Mouse (Mus musculus) G1E (cell line): ENCODE measurements around the gene Dennd2a. TPM values are rescaled to one million over a fixed set of nuclear protein-coding genes. Genes with fewer than 3 reads are reported as not detected.

Source experiments
- ATAC-seq: 2 replicates; pipeline ENCODE4 v1.8.0; 2016; ENCODE audit warnings: mild to moderate bottlenecking; ENCODE audit not compliant: insufficient number of reproducible peaks, poor library complexity, low FRiP score, severe bottlenecking; ENCODE audit errors: extremely low read depth
- DNase-seq: peaks from one replicate; pipeline ENCODE4 v3.0.0; 2012; ENCODE audit warnings: low spot score
- H3K27me3 ChIP-seq: 2 replicates; pipeline ENCODE4 v1.6.1; 2012; ENCODE audit warnings: mild to moderate bottlenecking, low read length, inconsistent platforms; ENCODE audit not compliant: insufficient read depth
- H3K36me3 ChIP-seq: replicated peaks from 2 replicates; pipeline ENCODE3; 2012; ENCODE audit warnings: mild to moderate bottlenecking, inconsistent platforms
- H3K4me1 ChIP-seq: 2 replicates; pipeline ENCODE4 v1.6.1; 2012; ENCODE audit warnings: low read depth, low read length, inconsistent platforms, mixed read lengths; ENCODE audit not compliant: insufficient read depth
- H3K4me3 ChIP-seq: 2 replicates; pipeline ENCODE4 v1.5.1; 2012; ENCODE audit warnings: low read depth, mild to moderate bottlenecking, inconsistent platforms, low read length, moderate library complexity, mixed read lengths
- H3K9me3 ChIP-seq: replicated peaks from 2 replicates; pipeline ENCODE4 v1.6.1; 2012; ENCODE audit warnings: inconsistent platforms
- CTCF ChIP-seq: IDR thresholded peaks from 2 replicates; pipeline ENCODE4 v1.5.1; 2012; ENCODE audit warnings: low read depth, low read length, inconsistent platforms, mixed read lengths
- GATA1 ChIP-seq: IDR thresholded peaks from 2 replicates; pipeline ENCODE4 v1.6.1; 2012; ENCODE audit warnings: borderline replicate concordance, low read length, inconsistent platforms, mixed read lengths
- GATA2 ChIP-seq: IDR thresholded peaks from 2 replicates; pipeline ENCODE4 v1.6.1; 2012; ENCODE audit warnings: low read depth, low read length, inconsistent platforms, borderline replicate concordance
- POLR2AphosphoS5 ChIP-seq: IDR thresholded peaks from 2 replicates; pipeline ENCODE4 v1.6.1; 2012; ENCODE audit warnings: low read depth, low read length, inconsistent platforms; ENCODE audit not compliant: insufficient replicate concordance
- TAL1 ChIP-seq: conservative IDR thresholded peaks from 2 replicates; pipeline ENCODE4 v1.6.1; 2012; ENCODE audit warnings: low read depth, low read length, inconsistent platforms, mixed read lengths
- polyA plus RNA-seq: library from polyadenylated mRNA; stranded (reverse); fragments of >175 nt; gene quantifications from 2 replicates; pipeline ENCODE4 v1.2.3, GENCODE M21; 2012
- total RNA-seq, 2 experiments: library from RNA; stranded (forward) in 1 of 2; stranded (reverse) in 1 of 2; fragments of 200-1000 nt in 1 of 2; fragments of >200 nt in 1 of 2; fragmentation: Nextera tagmentation in 1 of 2; gene quantifications; 2 replicates each; pipeline ENCODE4 v1.2.3; 2014 to 2017

Dennd2a gene
- total and polyA plus RNA-seq, 3 experiments = 0.38 TPM; not detected in 2

DNA sequence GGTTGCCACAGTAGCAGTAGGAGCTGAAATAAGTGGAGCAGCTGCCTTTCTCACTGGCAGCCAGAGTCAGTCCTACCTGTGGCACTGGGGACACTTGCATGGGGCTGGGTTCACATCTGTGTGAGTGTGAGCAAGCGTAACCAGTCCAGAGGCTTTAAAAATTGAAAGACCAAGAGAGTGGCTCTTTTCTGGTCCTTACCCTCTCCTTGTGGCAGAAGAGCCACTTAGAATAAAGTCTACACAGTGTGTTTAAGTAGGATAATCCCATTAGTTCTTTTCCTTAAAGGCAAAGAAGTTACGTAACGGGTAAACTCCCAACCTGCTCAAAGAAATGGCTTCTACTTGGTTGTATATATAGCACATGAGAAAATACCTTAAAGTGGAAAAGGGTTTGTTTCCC lies 43.2 kb upstream of the Dennd2a start:
- ATAC-seq = no peak

DNA sequence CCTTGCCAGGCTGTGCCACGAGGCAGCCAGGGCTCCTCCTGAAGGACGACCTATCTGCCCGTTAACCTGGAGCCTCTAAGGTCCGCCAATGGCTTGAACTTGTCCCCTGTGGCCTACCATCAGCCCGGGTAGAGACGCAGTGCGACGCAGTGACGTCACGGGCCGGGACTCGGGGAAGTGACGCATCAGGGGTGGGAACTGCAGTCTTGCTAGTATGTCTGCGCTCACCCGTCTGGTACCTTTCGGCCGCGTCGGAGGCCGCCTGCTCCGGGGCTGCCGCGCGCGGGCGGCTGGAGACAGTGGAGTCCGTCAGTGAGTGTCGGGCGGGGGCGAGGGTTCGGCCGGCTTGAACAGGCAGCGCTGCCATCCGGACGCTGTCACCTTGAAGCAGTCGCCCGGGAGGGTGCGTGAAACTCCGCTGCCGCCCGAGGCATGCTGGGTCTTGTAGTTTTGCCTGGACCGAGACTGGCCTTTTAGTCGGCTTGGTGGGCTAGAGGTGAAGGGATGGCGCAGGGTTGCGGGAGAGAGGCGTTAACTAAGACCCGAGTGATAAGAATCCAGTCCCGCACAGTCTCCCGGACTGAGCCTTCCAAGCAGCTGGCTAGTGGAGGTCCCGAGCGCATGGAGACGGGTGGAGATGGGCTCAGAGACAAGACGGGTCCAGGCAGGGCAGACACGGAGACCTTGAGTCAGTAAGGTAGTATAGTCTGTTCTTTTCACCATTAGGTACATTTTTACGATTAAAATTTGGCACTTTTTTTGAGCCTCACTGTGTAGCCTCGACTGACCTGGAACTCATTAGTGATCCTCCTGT lies 34.9 kb upstream of the Dennd2a start, which contains the start of gene Ndufb2:
Ndufb2 (plus strand) TSS at position 174 of the 814 bp plus-strand sequence.
- Histone ChIP-seq H3K4me3 (peak within 1 kb of the TSS; percentile 76), H3K36me3 (peaks cover 59% of the 10 kb centered on the region), H3K4me1 (peaks cover 26% of the 10 kb centered on the region), H3K9me3 (no peaks in the 10 kb centered on the region), H3K27me3 (no peaks in the 10 kb centered on the region)
- DNase-seq = peak; percentile 95
- ATAC-seq = peak; percentile 97
- TF ChIP-seq GATA1 (no peak), TAL1 (no peak), CTCF (no peak), GATA2 (no peak), POLR2AphosphoS5 (no peak)

More for the DNA sequence above, 43.2 kb upstream of the Dennd2a start:
- no peak for DNase-seq
- Histone ChIP-seq H3K4me3 (no peak overlapping the region), H3K4me1 (no peaks in the 10 kb centered on the region), H3K27me3 (no peaks in the 10 kb centered on the region), H3K36me3 (peaks cover 77% of the 10 kb centered on the region), H3K9me3 (no peaks in the 10 kb centered on the region)
- no peak for TF ChIP-seq CTCF
- TF ChIP-seq POLR2AphosphoS5 = no peak
- no peak for TF ChIP-seq GATA1
- no peak for TF ChIP-seq GATA2
- no peak for TF ChIP-seq TAL1

DNA sequence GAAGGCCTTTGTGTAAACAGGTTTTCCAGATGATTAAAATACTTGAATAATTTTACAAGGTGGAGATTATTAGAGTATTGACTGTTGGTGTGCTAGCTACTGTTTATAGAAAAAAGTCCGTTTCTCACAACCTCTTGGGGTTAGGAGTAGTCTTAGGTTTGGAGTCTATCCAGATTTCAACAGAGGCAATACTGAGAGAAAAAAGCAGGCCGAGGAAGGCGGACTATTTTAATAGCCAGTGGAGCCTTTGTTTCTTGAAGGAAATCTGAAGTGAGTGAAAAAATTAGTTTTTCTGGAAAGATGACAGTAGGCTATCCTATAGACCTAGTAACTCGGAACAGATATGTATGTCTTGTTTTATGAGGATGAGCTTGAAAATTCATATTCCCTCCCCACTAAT lies 33.8 kb upstream of the Dennd2a start:
- peaks cover 59% of the 10 kb centered on the region for H3K36me3 ChIP-seq
- no peak for TF ChIP-seq CTCF
- TF ChIP-seq TAL1 = no peak
- TF ChIP-seq GATA1 = no peak
- no peak for TF ChIP-seq GATA2
- TF ChIP-seq POLR2AphosphoS5 = no peak
- H3K4me1 ChIP-seq = peaks cover 26% of the 10 kb centered on the region
- no peaks in the 10 kb centered on the region for H3K9me3 ChIP-seq
- ATAC-seq = no peak
- no peak for DNase-seq
- H3K27me3 ChIP-seq = no peaks in the 10 kb centered on the region
- H3K4me3 ChIP-seq = peak overlapping the region; percentile 76; the same call in 1 of the 2 replicates

DNA sequence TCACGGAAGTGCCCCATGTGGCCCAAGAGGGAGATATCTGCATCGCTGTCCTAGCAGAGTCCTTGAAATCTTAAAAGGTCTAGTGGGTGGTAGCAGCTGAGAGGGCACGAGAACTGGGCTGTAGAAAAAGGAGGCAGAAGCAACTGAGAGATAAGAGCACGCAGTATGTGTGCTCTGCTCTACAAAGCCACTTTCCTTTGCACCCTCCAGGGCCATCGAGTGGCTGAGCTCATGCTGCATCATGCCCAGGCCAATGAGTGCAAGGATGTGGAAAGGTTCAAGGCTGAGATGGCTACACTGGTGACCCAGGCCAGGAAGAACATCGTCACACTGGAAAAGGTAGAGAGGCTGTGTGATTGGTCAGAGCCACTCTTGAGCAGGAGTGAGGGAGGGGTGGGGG lies 27.9 kb upstream of the Dennd2a start, which contains the start of gene Gm42420:
Gm42420 (plus strand) TSS at position 237 of the 400 bp plus-strand sequence.
- TF ChIP-seq CTCF (no peak), GATA2 (no peak), POLR2AphosphoS5 (no peak), TAL1 (no peak), GATA1 (no peak)
- Histone ChIP-seq H3K9me3 (no peaks in the 10 kb centered on the region), H3K4me1 (peaks cover 6% of the 10 kb centered on the region; the same call in 1 of the 2 replicates), H3K27me3 (no peaks in the 10 kb centered on the region), H3K4me3 (no peak within 1 kb of the TSS), H3K36me3 (peaks cover 86% of the 10 kb centered on the region)
- ATAC-seq (no peak), DNase-seq (no peak)

DNA sequence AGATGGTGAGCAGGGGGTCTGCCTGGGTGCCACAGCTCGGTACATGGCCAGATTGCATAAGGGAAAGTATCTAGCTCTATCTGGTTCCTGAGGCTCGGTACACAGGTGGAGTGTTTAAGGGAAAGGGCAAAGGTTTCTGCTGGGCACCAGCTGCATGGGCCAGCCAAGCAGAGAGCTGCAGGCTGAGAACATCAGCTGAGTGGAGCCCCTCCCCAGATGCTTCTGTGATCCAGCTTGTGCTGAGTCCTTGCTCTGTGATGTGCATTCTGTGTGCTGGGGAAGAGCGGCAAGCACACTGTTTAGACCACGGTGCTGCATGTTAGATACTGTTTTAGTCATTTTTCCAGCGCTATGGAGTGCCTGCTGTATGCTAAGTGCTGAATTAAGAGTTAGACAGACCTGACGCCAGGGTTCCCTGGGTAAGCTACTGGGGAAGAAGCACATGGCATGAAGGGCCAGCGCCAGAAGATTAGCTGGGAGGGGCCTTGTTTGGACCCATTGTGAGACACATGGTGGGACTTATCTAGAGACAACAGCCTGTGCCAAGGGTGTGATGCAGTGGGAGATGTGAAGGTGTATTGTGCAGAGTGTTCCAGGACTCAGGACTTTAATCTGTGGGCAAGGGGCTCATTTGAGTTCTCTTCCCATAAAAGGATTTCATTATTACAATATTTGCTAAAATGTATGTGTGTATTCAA lies 23.6 kb upstream of the Dennd2a start:
- Histone ChIP-seq H3K4me1 (peaks cover 6% of the 10 kb centered on the region; the same call in 1 of the 2 replicates), H3K4me3 (no peak overlapping the region), H3K27me3 (no peaks in the 10 kb centered on the region), H3K36me3 (peaks cover 89% of the 10 kb centered on the region), H3K9me3 (no peaks in the 10 kb centered on the region)
- DNase-seq = no peak
- no peak for ATAC-seq
- TF ChIP-seq TAL1 (no peak), POLR2AphosphoS5 (no peak), GATA1 (no peak), GATA2 (no peak), CTCF (no peak)

DNA sequence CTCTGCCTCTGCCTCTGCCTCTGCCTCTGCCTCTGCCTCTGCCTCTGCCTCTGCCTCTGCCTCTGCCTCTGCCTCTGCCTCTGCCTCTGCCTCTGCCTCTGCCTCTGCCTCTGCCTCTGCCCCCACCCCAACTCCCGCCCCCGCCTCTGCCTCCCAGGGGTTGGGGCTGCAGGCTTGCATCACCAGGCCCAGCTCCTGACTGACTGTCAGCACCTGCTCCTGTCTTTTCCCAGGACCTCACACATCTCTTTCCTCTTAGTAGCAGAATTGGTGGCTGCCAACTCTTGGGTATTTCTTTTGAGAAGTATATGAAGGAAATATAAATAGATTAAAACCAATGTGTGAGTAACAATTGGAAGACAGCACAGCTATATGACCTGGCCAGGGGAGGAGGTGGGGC lies 22.9 kb upstream of the Dennd2a start:
- H3K9me3 ChIP-seq = no peaks in the 10 kb centered on the region
- ATAC-seq = no peak
- peaks cover 84% of the 10 kb centered on the region for H3K36me3 ChIP-seq
- TF ChIP-seq CTCF = no peak
- TF ChIP-seq GATA2 = no peak
- TF ChIP-seq TAL1 = no peak
- TF ChIP-seq GATA1 = no peak
- no peak for TF ChIP-seq POLR2AphosphoS5
- H3K27me3 ChIP-seq = no peaks in the 10 kb centered on the region
- H3K4me3 ChIP-seq = no peak overlapping the region
- H3K4me1 ChIP-seq = peaks cover 6% of the 10 kb centered on the region; the same call in 1 of the 2 replicates
- DNase-seq = no peak
